Comparison of ENCODE assay signal across 8 mouse cellular contexts in genomic region chr7:45312686-45313453, GRCm38 (mm10). TPM values are rescaled to one million over a fixed set of nuclear protein-coding genes. Genes with fewer than 3 reads are reported as not detected.
DNase-seq lines count a peak whose midpoint lies in the region; ATAC-seq and TF ChIP-seq lines count a peak whose summit lies in the region.
"Had no signal": no experiment of that assay in that cellular context is flagged by ENCODE, and none has a peak within 500 bp of the region (broad histone marks: within the 10 kb centered on the region; RNA-seq: fewer than 3 reads in every experiment).

No protein-coding gene starts in this region.

- no peak for DNase-seq in hindbrain, postnatal 0 days (ENCODE audit: low spot score)
- DNase-seq in Muller cell, postnatal 12 days (ENCODE audit: inconsistent ontology term) = peak; percentile 59
- DNase-seq in embryonic facial prominence, embryonic 14.5 days (ENCODE audit: low spot score) = peak; percentile 77
- no peak for DNase-seq in urinary bladder, postnatal 10 days (ENCODE audit: low spot score)
- DNase-seq in left cerebral cortex, postnatal 14 days (ENCODE audit: low spot score in 2 of 2) = no peak

- peaks cover 23% of the 10 kb centered on the region for H3K4me1 ChIP-seq in hindbrain, embryonic 13.5 days (replicated peaks)
- H3K4me1 ChIP-seq in hindbrain, postnatal 0 days (ENCODE audit: insufficient read depth, low read length) = peaks cover 6% of the 10 kb centered on the region; the same call in 1 of the 2 replicates
- H3K4me1 ChIP-seq in embryonic facial prominence, embryonic 14.5 days (ENCODE audit: control insufficient read depth, insufficient read depth, low read length) = peaks cover 15% of the 10 kb centered on the region
- peaks cover 2% of the 10 kb centered on the region; the same call in 1 of the 2 replicates for H3K4me1 ChIP-seq in midbrain, embryonic 16.5 days (ENCODE audit: control insufficient read depth, insufficient read depth, low read length)

- H3K9me3 ChIP-seq in hindbrain, embryonic 13.5 days = no peaks in the 10 kb centered on the region
- H3K9me3 ChIP-seq in hindbrain, postnatal 0 days (ENCODE audit: low read length) = no peaks in the 10 kb centered on the region
- no peaks in the 10 kb centered on the region for H3K9me3 ChIP-seq in embryonic facial prominence, embryonic 14.5 days (ENCODE audit: control insufficient read depth, low read length)
- H3K9me3 ChIP-seq in midbrain, embryonic 16.5 days (replicated peaks; ENCODE audit: control insufficient read depth, low read length, poor library complexity, severe bottlenecking) = no peaks in the 10 kb centered on the region

- TF ChIP-seq CTCF in hindbrain, postnatal 0 days (IDR thresholded peaks at IDR 0.05; ENCODE audit: low read depth) = no peak

- H3K27me3 ChIP-seq in hindbrain, embryonic 13.5 days = no peaks in the 10 kb centered on the region
- H3K27me3 ChIP-seq in hindbrain, postnatal 0 days (ENCODE audit: insufficient read depth, low read length) = no peaks in the 10 kb centered on the region
- H3K27me3 ChIP-seq in embryonic facial prominence, embryonic 14.5 days (replicated peaks; ENCODE audit: control insufficient read depth, insufficient read depth, low read length) = no peaks in the 10 kb centered on the region
- no peaks in the 10 kb centered on the region for H3K27me3 ChIP-seq in midbrain, embryonic 16.5 days (ENCODE audit: control insufficient read depth, insufficient read depth, low read depth, low read length)

- no peak overlapping the region for H3K4me2 ChIP-seq in hindbrain, embryonic 13.5 days
- H3K4me2 ChIP-seq in hindbrain, postnatal 0 days (ENCODE audit: low read depth, low read length) = no peak overlapping the region
- peak overlapping the region; percentile 19 for H3K4me2 ChIP-seq in embryonic facial prominence, embryonic 14.5 days (ENCODE audit: low read depth, low read length)
- H3K4me2 ChIP-seq in midbrain, embryonic 16.5 days (ENCODE audit: low read length) = no peak overlapping the region

- WGBS in hindbrain, embryonic 13.5 days = 26% methylated on average over 10 of the region's 10 CpGs
- WGBS in hindbrain, postnatal 0 days = 22% methylated on average over 10 of the region's 10 CpGs
- 14% methylated on average over 10 of the region's 10 CpGs for WGBS in embryonic facial prominence, embryonic 14.5 days
- 33% methylated on average over 10 of the region's 10 CpGs for WGBS in midbrain, embryonic 16.5 days

- intact Hi-C loops in left cerebral cortex, postnatal 14 days (cut with DNase I) = no loop called here

- H3K9ac ChIP-seq in hindbrain, embryonic 13.5 days = 0 out of 2 replicates have a peak overlapping the region, but pooled peaks have one; percentile 31
- H3K9ac ChIP-seq in hindbrain, postnatal 0 days (replicated peaks; ENCODE audit: low read length) = no peak overlapping the region
- H3K9ac ChIP-seq in embryonic facial prominence, embryonic 14.5 days (ENCODE audit: low read depth, low read length) = peak overlapping the region; percentile 30; the same call in 1 of the 2 replicates
- no peak overlapping the region for H3K9ac ChIP-seq in midbrain, embryonic 16.5 days (ENCODE audit: low read depth, low read length)

- H3K4me3 ChIP-seq in hindbrain, embryonic 13.5 days = no peak overlapping the region
- no peak overlapping the region for H3K4me3 ChIP-seq in hindbrain, postnatal 0 days (ENCODE audit: low read length)
- H3K4me3 ChIP-seq in embryonic facial prominence, embryonic 14.5 days (ENCODE audit: low read depth, low read length) = no peak overlapping the region
- H3K4me3 ChIP-seq in midbrain, embryonic 16.5 days (ENCODE audit: low read depth, low read length) = no peak overlapping the region

- no peak for ATAC-seq in hindbrain, embryonic 13.5 days (ENCODE audit: low FRiP score)
- no peak for ATAC-seq in hindbrain, postnatal 0 days
- ATAC-seq in embryonic facial prominence, embryonic 14.5 days (ENCODE audit: low read depth) = peak; percentile 53; the same call in 1 of the 2 replicates
- no peak for ATAC-seq in midbrain, embryonic 16.5 days

- H3K36me3 ChIP-seq in hindbrain, embryonic 13.5 days = peaks cover 4% of the 10 kb centered on the region; the same call in 1 of the 2 replicates
- H3K36me3 ChIP-seq in hindbrain, postnatal 0 days (ENCODE audit: insufficient read depth, low read length) = peaks cover 5% of the 10 kb centered on the region; the same call in 1 of the 2 replicates
- H3K36me3 ChIP-seq in embryonic facial prominence, embryonic 14.5 days (ENCODE audit: control insufficient read depth, insufficient read depth, low read length) = peaks cover 46% of the 10 kb centered on the region
- H3K36me3 ChIP-seq in midbrain, embryonic 16.5 days (ENCODE audit: control insufficient read depth, insufficient read depth, low read length) = peaks cover 3% of the 10 kb centered on the region

- H3K27ac ChIP-seq in hindbrain, embryonic 13.5 days = peak overlapping the region; percentile 72
- H3K27ac ChIP-seq in hindbrain, postnatal 0 days = no peak overlapping the region
- peak overlapping the region; percentile 63; the same call in 1 of the 2 replicates for H3K27ac ChIP-seq in embryonic facial prominence, embryonic 14.5 days (replicated peaks; ENCODE audit: low read depth, low read length)
- 0 out of 2 replicates have a peak overlapping the region, but pooled peaks have one; percentile 2 for H3K27ac ChIP-seq in midbrain, embryonic 16.5 days (ENCODE audit: low read length)

RNA-seq across cellular contexts. Expression of gene Trpm4, which starts 20.7 kb away (rescaled TPM):
- 7.3 and 8.9 TPM in 2 replicates for polyA plus RNA-seq in hindbrain, embryonic 13.5 days (2015; fragmentation: Nextera tagmentation; extraction: Ambion mirVana)
- total RNA-seq in hindbrain, postnatal 0 days (2014; rRNA removed) = 29.5 and 35.7 TPM in 2 replicates
- polyA plus RNA-seq in hindbrain, postnatal 0 days (2015; fragmentation: Nextera tagmentation; extraction: Ambion mirVana) = 11.2 and 13.0 TPM in 2 replicates
- polyA plus RNA-seq in embryonic facial prominence, embryonic 14.5 days (2014; fragmentation: Nextera tagmentation; extraction: Ambion mirVana) = 16.6 and 18.2 TPM in 2 replicates
- polyA plus RNA-seq in midbrain, embryonic 16.5 days (2015; fragmentation: Nextera tagmentation; extraction: Ambion mirVana) = 11.1 and 12.4 TPM in 2 replicates
- total RNA-seq in left cerebral cortex, postnatal 14 days (2021) = 10 to 100 TPM; 19.5 to 21.3 TPM

RNA-seq across cellular contexts. Expression of gene Hrc, which starts 22.2 kb away (rescaled TPM):
- 0.31 TPM in 2 replicates for polyA plus RNA-seq in hindbrain, embryonic 13.5 days (2015; fragmentation: Nextera tagmentation; extraction: Ambion mirVana)
- total RNA-seq in hindbrain, postnatal 0 days (2014; rRNA removed) = 0.26 and 0.72 TPM in 2 replicates
- polyA plus RNA-seq in hindbrain, postnatal 0 days (2015; fragmentation: Nextera tagmentation; extraction: Ambion mirVana) = 0.16 and 0.34 TPM in 2 replicates
- polyA plus RNA-seq in embryonic facial prominence, embryonic 14.5 days (2014; fragmentation: Nextera tagmentation; extraction: Ambion mirVana) = 11.0 and 15.8 TPM in 2 replicates
- 0.39 and 0.40 TPM in 2 replicates for polyA plus RNA-seq in midbrain, embryonic 16.5 days (2015; fragmentation: Nextera tagmentation; extraction: Ambion mirVana)
- 1 to 10 TPM in 1 of 2 experiments, under 1 TPM in 1; 0.99 to 1.2 TPM for total RNA-seq in left cerebral cortex, postnatal 14 days (2021)
- total RNA-seq: MEL had no signal

RNA-seq across cellular contexts. Expression of gene Slc6a21, which starts 35.6 kb away (rescaled TPM):
- polyA plus RNA-seq in hindbrain, embryonic 13.5 days (2015; fragmentation: Nextera tagmentation; extraction: Ambion mirVana) = not detected in 2 replicates
- total RNA-seq in hindbrain, postnatal 0 days (2014; rRNA removed) = not detected in 2 replicates
- polyA plus RNA-seq in hindbrain, postnatal 0 days (2015; fragmentation: Nextera tagmentation; extraction: Ambion mirVana) = not detected in 2 replicates
- not detected in 2 replicates for polyA plus RNA-seq in embryonic facial prominence, embryonic 14.5 days (2014; fragmentation: Nextera tagmentation; extraction: Ambion mirVana)
- not detected in 2 replicates for polyA plus RNA-seq in midbrain, embryonic 16.5 days (2015; fragmentation: Nextera tagmentation; extraction: Ambion mirVana)
- under 1 TPM; 0.40 to 0.59 TPM for total RNA-seq in left cerebral cortex, postnatal 14 days (2021)
- total RNA-seq: MEL had no signal

RNA-seq across cellular contexts. Expression of gene Ppfia3, which starts 53.9 kb away (rescaled TPM):
- polyA plus RNA-seq in hindbrain, embryonic 13.5 days (2015; fragmentation: Nextera tagmentation; extraction: Ambion mirVana) = 19.9 and 20.7 TPM in 2 replicates
- 91.9 and 107 TPM in 2 replicates for total RNA-seq in hindbrain, postnatal 0 days (2014; rRNA removed)
- polyA plus RNA-seq in hindbrain, postnatal 0 days (2015; fragmentation: Nextera tagmentation; extraction: Ambion mirVana) = 25.5 and 26.7 TPM in 2 replicates
- polyA plus RNA-seq in embryonic facial prominence, embryonic 14.5 days (2014; fragmentation: Nextera tagmentation; extraction: Ambion mirVana) = 4.8 and 6.9 TPM in 2 replicates
- 28.5 and 29.2 TPM in 2 replicates for polyA plus RNA-seq in midbrain, embryonic 16.5 days (2015; fragmentation: Nextera tagmentation; extraction: Ambion mirVana)
- total RNA-seq in left cerebral cortex, postnatal 14 days (2021) = 100 to 1,000 TPM; 159 to 168 TPM

RNA-seq across cellular contexts. Expression of gene Lin7b, which starts 57.5 kb away (rescaled TPM):
- polyA plus RNA-seq in hindbrain, embryonic 13.5 days (2015; fragmentation: Nextera tagmentation; extraction: Ambion mirVana) = 12.5 and 13.4 TPM in 2 replicates
- 87.4 and 94.2 TPM in 2 replicates for total RNA-seq in hindbrain, postnatal 0 days (2014; rRNA removed)
- polyA plus RNA-seq in hindbrain, postnatal 0 days (2015; fragmentation: Nextera tagmentation; extraction: Ambion mirVana) = 69.3 and 76.1 TPM in 2 replicates
- polyA plus RNA-seq in embryonic facial prominence, embryonic 14.5 days (2014; fragmentation: Nextera tagmentation; extraction: Ambion mirVana) = 2.4 TPM in 2 replicates
- polyA plus RNA-seq in midbrain, embryonic 16.5 days (2015; fragmentation: Nextera tagmentation; extraction: Ambion mirVana) = 27.0 and 39.9 TPM in 2 replicates
- 100 to 1,000 TPM; 198 to 216 TPM for total RNA-seq in left cerebral cortex, postnatal 14 days (2021)

Comparison
In these comparisons a context has a peak if more than half of its experiments do, and no peak if none do; other contexts are left out.
1. H3K9ac ChIP-seq: peak in hindbrain, embryonic 13.5 days (single experiment) and embryonic facial prominence, embryonic 14.5 days (single experiment); none in hindbrain, postnatal 0 days (single experiment) and midbrain, embryonic 16.5 days (single experiment).
2. DNase-seq: peak in Muller cell, postnatal 12 days (single experiment) and embryonic facial prominence, embryonic 14.5 days (single experiment); none in hindbrain, postnatal 0 days (single experiment), urinary bladder, postnatal 10 days (single experiment) and left cerebral cortex, postnatal 14 days (0 of 2).